Mouse (Mus musculus) liver, postnatal 0 days (tissue): ENCODE data around the gene Nln. TPM values are rescaled to one million over a fixed set of nuclear protein-coding genes. Genes with fewer than 3 reads are reported as not detected.

ENCODE experiments used
- ATAC-seq: fragments of 200-750 bp; cut with Nextera tagmentation; 2 replicates; pipeline ENCODE4 v1.8.0; 2017; ENCODE audit warnings: mild to moderate bottlenecking, moderate library complexity
- DNase-seq: peaks from one replicate; pipeline ENCODE4 v3.0.0-alpha.2; 2016
- H3K27ac ChIP-seq: fragments of 300-500 bp; sonication (generic); 2 replicates; pipeline ENCODE4 v1.5.1; 2014; ENCODE audit warnings: antibody characterized with exemption, moderate library complexity, mild to moderate bottlenecking, low read depth
- H3K27me3 ChIP-seq: fragments of 300-500 bp; sonication (generic); 2 replicates; pipeline ENCODE4 v1.6.1; 2014; ENCODE audit warnings: low read length, control low read depth, mixed read lengths; ENCODE audit not compliant: insufficient read depth
- H3K36me3 ChIP-seq: fragments of 300-500 bp; sonication (generic); replicated peaks from 2 replicates; pipeline ENCODE4 v1.6.1; 2014; ENCODE audit warnings: mild to moderate bottlenecking, control low read depth, low read length, moderate library complexity, mixed read lengths; ENCODE audit not compliant: insufficient read depth
- H3K4me1 ChIP-seq: fragments of 300-500 bp; sonication (generic); 2 replicates; pipeline ENCODE4 v1.6.1; 2014; ENCODE audit warnings: antibody characterized with exemption, mild to moderate bottlenecking, control low read depth; ENCODE audit not compliant: insufficient read depth
- H3K4me2 ChIP-seq: fragments of 300-500 bp; sonication (generic); 2 replicates; pipeline ENCODE4 v1.6.1; 2014; ENCODE audit warnings: low read depth, mild to moderate bottlenecking, low read length, moderate library complexity, mixed read lengths
- H3K4me3 ChIP-seq: fragments of 300-500 bp; sonication (generic); 2 replicates; pipeline ENCODE4 v1.5.1; 2014; ENCODE audit warnings: low read depth, low read length
- H3K9ac ChIP-seq: fragments of 300-500 bp; sonication (generic); replicated peaks from 2 replicates; pipeline ENCODE4 v1.6.1; 2014; ENCODE audit warnings: mild to moderate bottlenecking, moderate library complexity
- H3K9me3 ChIP-seq: fragments of 300-500 bp; sonication (generic); 2 replicates; pipeline ENCODE4 v1.6.1; 2016; ENCODE audit warnings: mild to moderate bottlenecking, control low read depth, low read length, mixed read lengths
- CTCF ChIP-seq: sonication (generic); IDR thresholded peaks from 2 replicates; pipeline ENCODE4 v1.5.1; 2016; ENCODE audit warnings: antibody characterized with exemption, low read depth
- EP300 ChIP-seq: IDR thresholded peaks from 2 replicates; pipeline ENCODE4 v1.6.1; 2016; ENCODE audit warnings: antibody characterized with exemption, low read depth, mild to moderate bottlenecking
- WGBS: fragments of 180-500 bp; shearing (Covaris S2); extraction: QIAGEN DNeasy Blood & Tissue Kit; methylation state at CpG from one replicate; pipeline ENCODE4 v1.1.7; 2014; ENCODE audit not compliant: insufficient replicate concordance; 5-methylcytosine and 5-hydroxymethylcytosine counted together
- polyA plus RNA-seq: library from polyadenylated mRNA; unstranded; fragments of >200 nt; fragmentation: Nextera tagmentation; extraction: Ambion mirVana; gene quantifications from 2 replicates; pipeline ENCODE4 v1.2.1, GENCODE M21; 2015

Nln gene
- polyA plus RNA-seq, 1 experiment from 2014 or later, result 40.4 TPM

- Histone ChIP-seq H3K27ac (no peak overlapping the region), H3K4me3 (no peak overlapping the region), H3K9me3 (no peaks in the 10 kb centered on the region), H3K9ac (no peak overlapping the region), H3K36me3 (no peaks in the 10 kb centered on the region), H3K4me1 (peaks cover 3% of the 10 kb centered on the region; the same call in 1 of the 2 replicates), H3K27me3 (no peaks in the 10 kb centered on the region), H3K4me2 (no peak overlapping the region)
- ATAC-seq (no peak), DNase-seq (no peak)
- TF ChIP-seq EP300 (no peak), CTCF (no peak)
- WGBS, result 79% methylated on average over 2 of the region's 2 CpGs
Measured at GRCm38 (mm10) chr13:104114827-104115226, 5.4 kb upstream of the Nln start.

GRCm38 (mm10) chr13:104113782-104114181, 4.4 kb upstream of the Nln start:
- WGBS, result 82% methylated on average over 4 of the region's 4 CpGs

DNA sequence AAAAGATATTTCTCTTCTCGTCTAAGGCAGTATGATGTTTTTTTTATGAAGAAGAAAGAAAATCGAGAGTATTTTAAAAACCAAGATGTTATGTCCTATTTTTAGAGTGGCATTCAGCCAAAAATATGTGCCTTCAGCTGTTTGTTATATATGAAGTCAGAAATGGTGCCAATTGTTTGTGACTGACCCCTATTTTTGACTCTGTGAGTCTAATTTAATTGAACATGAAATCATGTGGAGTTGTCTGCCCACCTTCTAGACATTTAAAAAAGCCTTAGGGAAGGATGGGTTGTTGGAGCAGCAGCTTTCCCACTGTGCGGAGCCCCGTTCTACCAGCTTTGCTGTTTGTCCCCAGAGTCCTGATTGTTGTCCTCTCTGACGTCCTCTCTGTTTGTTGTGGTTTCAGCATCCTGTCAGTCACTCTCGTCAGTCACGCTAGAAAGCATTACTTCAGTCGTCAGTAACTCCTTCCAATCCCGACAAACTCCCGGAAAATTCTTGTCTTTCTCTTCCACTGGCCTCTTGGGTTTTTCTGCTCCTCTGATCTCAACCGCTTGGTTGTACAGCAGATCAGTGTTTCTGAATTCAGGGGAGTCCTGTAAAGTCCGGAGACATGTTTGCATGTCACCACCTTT, 3.0 kb upstream of the Nln start:
- Histone ChIP-seq H3K4me3 (no peak overlapping the region), H3K36me3 (no peaks in the 10 kb centered on the region), H3K9me3 (no peaks in the 10 kb centered on the region), H3K4me2 (no peak overlapping the region), H3K4me1 (peaks cover 14% of the 10 kb centered on the region), H3K27me3 (no peaks in the 10 kb centered on the region), H3K9ac (no peak overlapping the region), H3K27ac (no peak overlapping the region)
- 58% methylated on average over 12 of the region's 12 CpGs for WGBS
- no peak for TF ChIP-seq EP300
- TF ChIP-seq CTCF, result no peak
- ATAC-seq (no peak), DNase-seq (no peak)

More at GRCm38 (mm10) chr13:104113782-104114181, 4.4 kb upstream of the Nln start:
- H3K4me2 ChIP-seq, result no peak overlapping the region
- no peaks in the 10 kb centered on the region for H3K27me3 ChIP-seq
- no peak for DNase-seq
- H3K4me1 ChIP-seq, result peaks cover 8% of the 10 kb centered on the region
- H3K9ac ChIP-seq, result no peak overlapping the region
- no peaks in the 10 kb centered on the region for H3K9me3 ChIP-seq
- H3K4me3 ChIP-seq, result no peak overlapping the region
- no peak overlapping the region for H3K27ac ChIP-seq
- no peaks in the 10 kb centered on the region for H3K36me3 ChIP-seq
- TF ChIP-seq CTCF (peak; percentile 41; the same call in 1 of the 2 replicates), EP300 (no peak)
- ATAC-seq, result no peak

- H3K4me2 ChIP-seq, result peak overlapping the region; percentile 99
- H3K27me3 ChIP-seq, result no peaks in the 10 kb centered on the region
- TF ChIP-seq CTCF, result no peak
- TF ChIP-seq EP300, result no peak
- H3K9ac ChIP-seq, result peak overlapping the region; percentile 70
- DNase-seq, result no peak
- peak overlapping the region; percentile 78 for H3K4me3 ChIP-seq
- no peaks in the 10 kb centered on the region for H3K36me3 ChIP-seq
- peak overlapping the region; percentile 58; the same call in 1 of the 2 replicates for H3K27ac ChIP-seq
- no peaks in the 10 kb centered on the region for H3K9me3 ChIP-seq
- ATAC-seq, result no peak
- WGBS, result 52% methylated on average over 7 of the region's 7 CpGs
- H3K4me1 ChIP-seq, result peaks cover 14% of the 10 kb centered on the region
Measured at GRCm38 (mm10) chr13:104110526-104110925, 1.1 kb upstream of the Nln start.

DNA sequence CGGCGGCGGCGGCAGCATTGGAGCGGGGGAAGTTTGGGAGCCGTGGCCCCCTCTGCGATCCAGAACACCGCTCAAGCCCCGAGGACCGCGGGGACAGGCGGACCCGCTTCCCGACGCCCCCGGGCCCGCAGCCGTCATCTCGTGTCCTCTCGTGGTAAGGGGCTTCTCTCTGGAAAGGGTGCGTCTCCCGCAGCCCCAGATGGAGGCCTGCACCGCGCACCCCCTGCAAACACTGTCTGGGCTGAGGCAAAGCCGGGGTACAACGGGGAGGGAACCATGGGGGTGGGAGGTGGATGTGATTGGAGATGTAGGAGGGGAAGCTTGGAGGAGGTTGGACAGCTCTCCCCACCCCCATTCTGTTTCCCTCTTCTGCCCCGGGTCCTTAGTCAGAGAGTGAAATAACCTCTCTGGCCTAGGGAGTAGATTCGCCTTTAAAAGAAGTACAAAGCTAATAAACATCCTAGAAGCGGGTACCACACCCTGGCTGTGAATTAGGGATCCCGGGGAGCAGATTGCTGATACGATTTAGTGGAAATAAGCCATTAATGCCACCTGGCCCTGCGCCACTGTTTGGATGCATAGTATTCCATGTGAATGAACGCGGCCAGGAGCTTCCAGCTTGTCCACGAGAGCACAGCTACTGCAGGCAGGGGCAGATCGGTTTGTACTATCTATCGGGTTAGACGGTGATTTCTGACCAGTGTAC, 555 bp upstream of the Nln start:
- Histone ChIP-seq H3K4me1 (peaks cover 14% of the 10 kb centered on the region), H3K36me3 (no peaks in the 10 kb centered on the region), H3K4me3 (peak overlapping the region; percentile 78), H3K27me3 (no peaks in the 10 kb centered on the region), H3K4me2 (peak overlapping the region; percentile 99), H3K9ac (peak overlapping the region; percentile 70), H3K9me3 (no peaks in the 10 kb centered on the region), H3K27ac (peak overlapping the region; percentile 58; the same call in 1 of the 2 replicates)
- TF ChIP-seq CTCF (no peak), EP300 (no peak)
- DNase-seq, result peak; percentile 50
- peak; percentile 55 for ATAC-seq
- WGBS, result 6% methylated on average over 26 of the region's 38 CpGs

GRCm38 (mm10) chr13:104108651-104109287, 645 bp downstream of the Nln start:
- peak overlapping the region; percentile 83 for H3K27ac ChIP-seq
- under 1% methylated on average over 24 of the region's 24 CpGs for WGBS
- no peaks in the 10 kb centered on the region for H3K27me3 ChIP-seq
- no peaks in the 10 kb centered on the region for H3K9me3 ChIP-seq
- peaks cover 14% of the 10 kb centered on the region for H3K4me1 ChIP-seq
- TF ChIP-seq CTCF (no peak), EP300 (no peak)
- peak; percentile 19 for DNase-seq
- no peaks in the 10 kb centered on the region for H3K36me3 ChIP-seq
- peak overlapping the region; percentile 78 for H3K4me3 ChIP-seq
- peak; percentile 28; the same call in 1 of the 2 replicates for ATAC-seq
- peak overlapping the region; percentile 80 for H3K9ac ChIP-seq
- H3K4me2 ChIP-seq, result peak overlapping the region; percentile 99
